Mouse (Mus musculus): Measurements from ENCODE around the gene Cpd.

The Cpd gene

GRCm38 (mm10) chr11:76795326-76795725 is 51.5 kb downstream of the Cpd start:
- no peak for DNase-seq (ENCODE audit: low read depth in 2 of 2, low spot score in 2 of 2)

DNA sequence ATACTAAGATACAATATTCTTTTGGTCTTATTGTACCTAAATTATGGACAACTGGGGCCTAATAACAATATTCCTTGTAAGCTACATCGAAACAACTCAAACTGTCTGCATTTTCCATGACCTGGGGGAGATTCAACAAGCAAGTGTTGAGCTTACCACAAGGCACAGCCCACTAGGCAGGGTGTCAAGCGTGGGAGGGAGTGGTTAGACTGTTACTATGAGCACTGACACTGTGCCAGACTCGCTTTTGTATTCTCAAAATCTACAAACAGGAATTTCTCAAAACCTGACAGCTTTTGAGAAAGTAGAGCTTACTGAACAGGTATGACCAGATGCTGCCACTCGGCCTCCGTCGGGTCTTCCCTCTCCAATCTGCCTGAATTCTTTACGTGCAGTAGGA is 55.5 kb downstream of the Cpd start:
- no peak for DNase-seq (ENCODE audit: low read depth in 2 of 2, low spot score in 2 of 2)

- DNase-seq (ENCODE audit: low read depth in 2 of 2, low spot score in 2 of 2): peak; percentile 2 to 23
These were observed 57.6 kb downstream of the Cpd start for GRCm38 (mm10) chr11:76789252-76789651.

DNA sequence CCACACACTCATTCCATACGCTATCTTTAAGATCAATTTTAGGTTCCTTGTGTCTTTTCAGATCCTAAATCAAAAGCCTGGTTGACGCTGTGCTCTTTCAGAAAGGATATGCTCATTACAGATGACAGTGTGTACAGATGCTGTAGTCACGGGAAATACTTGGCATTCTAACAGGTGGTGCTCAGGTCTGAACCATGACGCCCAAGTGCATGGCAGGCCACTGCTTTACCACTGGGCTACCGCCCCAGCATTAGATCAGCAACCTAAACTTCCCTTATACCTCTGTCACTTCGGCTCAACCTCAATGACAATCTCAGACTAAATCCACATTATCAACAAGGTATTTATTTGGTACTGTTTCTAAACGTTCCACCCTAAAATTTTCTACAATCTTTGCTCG is 71.3 kb downstream of the Cpd start:
- DNase-seq (ENCODE audit: low read depth in 2 of 2, low spot score in 2 of 2): no peak

GRCm38 (mm10) chr11:76773811-76774210 is 73.0 kb downstream of the Cpd start:
- DNase-seq (ENCODE audit: low read depth in 2 of 2, low spot score in 2 of 2): no peak

GRCm38 (mm10) chr11:76770566-76770965 is 76.3 kb downstream of the Cpd start:
- DNase-seq (ENCODE audit: low read depth in 2 of 2, low spot score in 2 of 2): no peak

GRCm38 (mm10) chr11:76763741-76764122 is 83.1 kb downstream of the Cpd start:
- DNase-seq (ENCODE audit: low read depth in 2 of 2, low spot score in 2 of 2): no peak

GRCm38 (mm10) chr11:76763053-76763740 is 83.6 kb downstream of the Cpd start, which contains the start of gene Gosr1:
Gene Gosr1 (minus strand): TSS chr11:76763579.
- DNase-seq (ENCODE audit: low read depth in 2 of 2, low spot score in 2 of 2): peak; percentile 91 to 93

- no peak for DNase-seq (ENCODE audit: low read depth in 2 of 2, low spot score in 2 of 2)
These were observed 94.5 kb downstream of the Cpd start for GRCm38 (mm10) chr11:76752276-76752675.

GRCm38 (mm10) chr11:76748819-76749218 is 98.0 kb downstream of the Cpd start:
- no peak for DNase-seq (ENCODE audit: low read depth in 2 of 2, low spot score in 2 of 2)

GRCm38 (mm10) chr11:76745921-76746320 is 100.9 kb downstream of the Cpd start:
- DNase-seq (ENCODE audit: low read depth in 2 of 2, low spot score in 2 of 2): no peak

DNA sequence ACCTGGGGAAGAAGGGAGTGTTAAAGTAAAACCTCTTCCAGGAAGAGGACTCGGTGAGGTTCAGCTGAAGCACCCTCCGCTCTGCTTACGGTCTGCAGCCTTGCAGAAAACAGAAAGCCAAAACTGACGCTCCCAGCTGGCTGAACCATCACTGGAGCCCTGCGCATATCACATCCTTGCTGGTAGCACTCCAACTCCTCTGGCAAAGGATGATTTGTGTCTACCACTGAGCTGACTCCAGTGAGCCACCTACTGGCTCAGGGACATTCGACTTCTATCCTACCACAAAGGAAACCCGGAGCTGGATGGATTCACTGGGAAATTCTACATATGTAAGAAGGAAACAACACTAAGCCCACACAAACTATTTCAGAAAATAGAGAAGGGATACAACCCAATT is 102.3 kb downstream of the Cpd start:
- no peak for DNase-seq (ENCODE audit: low read depth in 2 of 2, low spot score in 2 of 2)

DNA sequence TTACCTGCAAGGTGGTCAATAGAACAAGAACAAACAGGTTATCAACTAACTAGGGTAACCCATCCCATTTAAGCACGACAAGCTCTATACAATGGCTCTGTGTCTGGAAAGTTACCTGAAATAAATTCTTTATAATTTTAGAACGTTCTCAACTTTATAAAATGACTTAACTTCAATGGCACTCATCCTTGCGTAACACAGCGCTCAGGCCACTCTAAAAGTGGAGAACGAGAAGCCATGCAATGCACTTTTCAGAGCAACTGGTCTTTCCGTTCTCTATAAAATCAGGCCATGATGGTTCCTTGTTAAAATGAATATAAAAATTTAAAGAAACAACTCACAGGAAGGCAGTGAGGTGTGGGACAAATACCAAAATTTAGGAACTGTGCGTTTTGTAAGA is 104.3 kb downstream of the Cpd start:
- DNase-seq (ENCODE audit: low read depth in 2 of 2, low spot score in 2 of 2): no peak

DNA sequence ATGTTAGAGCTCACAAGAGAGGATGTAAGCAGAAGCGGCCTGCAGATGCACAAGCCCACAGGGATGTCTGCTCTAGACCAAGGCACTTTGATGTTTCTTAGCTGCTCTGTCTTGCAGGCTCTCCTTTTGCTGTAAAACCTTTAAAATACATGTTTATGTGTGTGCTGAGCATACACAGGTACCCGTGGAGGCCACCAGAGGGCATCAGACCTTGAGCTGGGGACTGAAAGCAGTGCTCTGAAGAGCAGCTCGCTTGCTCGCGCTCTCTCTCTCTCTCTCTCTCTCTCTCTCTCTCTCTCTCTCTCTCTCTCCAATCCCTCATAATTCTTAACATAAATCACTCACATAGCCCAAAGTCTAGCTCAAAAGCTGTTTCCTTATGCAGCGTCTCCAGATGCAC is 107.7 kb downstream of the Cpd start:
- peak; percentile 51 to 69 for DNase-seq (ENCODE audit: low read depth in 2 of 2, low spot score in 2 of 2)

DNA sequence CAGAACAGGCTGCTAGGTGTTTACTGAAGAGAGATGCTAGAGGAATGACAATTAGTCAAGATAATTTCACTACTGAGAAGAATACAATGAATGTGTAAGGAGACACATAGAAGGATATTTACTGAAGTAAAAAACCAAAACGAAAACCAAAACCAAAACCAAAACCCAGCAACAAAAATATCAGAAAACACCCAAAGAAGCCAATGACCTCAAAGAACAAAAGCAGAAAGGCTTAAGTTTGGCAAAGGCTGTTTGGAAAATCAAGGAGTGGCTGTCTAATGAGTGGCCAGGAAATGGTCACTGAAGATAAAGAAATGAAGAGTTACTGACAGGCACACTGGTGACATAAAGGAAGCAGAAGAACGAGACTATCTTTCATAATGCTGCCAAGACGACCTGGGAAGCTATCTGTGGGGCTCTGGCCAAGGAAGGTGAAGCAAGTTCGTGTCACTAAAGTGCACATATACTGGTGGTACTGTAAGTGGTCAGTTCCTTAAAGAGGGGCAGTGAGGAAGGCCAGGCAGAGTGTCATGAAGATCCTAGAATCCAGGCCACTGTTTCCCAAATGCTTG is 111.0 kb downstream of the Cpd start:
- no peak for DNase-seq (ENCODE audit: low read depth in 2 of 2, low spot score in 2 of 2)

DNA sequence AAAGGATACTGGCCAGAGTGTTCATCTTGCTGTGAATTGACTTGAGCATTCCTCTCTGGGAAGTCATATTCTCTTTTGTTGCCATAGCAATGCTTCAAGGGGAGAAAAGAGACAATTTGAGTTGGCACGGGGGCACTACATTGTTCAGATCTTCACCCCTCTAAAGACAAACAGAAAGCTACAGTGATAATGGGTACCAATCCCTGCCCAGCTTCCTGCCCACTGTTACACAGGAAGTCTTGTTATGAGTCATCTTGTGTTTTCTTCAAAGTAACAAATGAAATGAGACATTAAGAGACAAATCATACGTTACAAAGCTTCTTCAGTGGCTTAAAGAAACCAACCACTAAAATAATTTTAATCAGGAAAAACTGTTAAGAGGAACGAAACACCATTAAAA is 112.3 kb downstream of the Cpd start:
- peak; percentile 31 to 55 for DNase-seq (ENCODE audit: low read depth in 2 of 2, low spot score in 2 of 2)

GRCm38 (mm10) chr11:76730650-76731049 is 116.2 kb downstream of the Cpd start:
- no peak for DNase-seq (ENCODE audit: low read depth in 2 of 2, low spot score in 2 of 2)

Measured in CD8-positive naive resting alpha-beta T cell, adult 2 months (primary cell).